Mouse (Mus musculus) stomach, embryonic 15.5 days (tissue): Measurements from ENCODE around the gene Sh2b2. TPM values are rescaled to one million over a fixed set of nuclear protein-coding genes. Genes with fewer than 3 reads are reported as not detected.
A peak's percentile ranks its signal among the peaks of the same experiment; 100 is the strongest.

Experiments
- ATAC-seq: fragments of 200-750 bp; cut with Nextera tagmentation; 2 replicates; pipeline ENCODE4 v1.8.0; 2017; ENCODE audit warnings: low read depth, moderate number of reproducible peaks, moderate TSS enrichment; ENCODE audit not compliant: insufficient read depth, low FRiP score
- H3K27ac ChIP-seq: fragments of 300-500 bp; sonication (generic); 2 replicates; pipeline ENCODE4 v1.5.1; 2015; ENCODE audit warnings: mild to moderate bottlenecking, inconsistent platforms
- H3K27me3 ChIP-seq: fragments of 300-500 bp; sonication (generic); replicated peaks from 2 replicates; pipeline ENCODE4 v1.6.1; 2015; ENCODE audit warnings: inconsistent platforms
- H3K36me3 ChIP-seq: fragments of 300-500 bp; sonication (generic); 2 replicates; pipeline ENCODE4 v1.6.1; 2015; ENCODE audit warnings: inconsistent platforms
- H3K4me1 ChIP-seq: fragments of 300-500 bp; sonication (generic); 2 replicates; pipeline ENCODE4 v1.6.1; 2015; ENCODE audit warnings: inconsistent platforms
- H3K4me2 ChIP-seq: fragments of 300-500 bp; sonication (generic); 2 replicates; pipeline ENCODE4 v1.6.1; 2015; ENCODE audit warnings: mild to moderate bottlenecking, inconsistent platforms
- H3K4me3 ChIP-seq: fragments of 300-500 bp; sonication (generic); replicated peaks from 2 replicates; pipeline ENCODE4 v1.5.1; 2015; ENCODE audit warnings: inconsistent platforms
- H3K9ac ChIP-seq: fragments of 300-500 bp; sonication (generic); 2 replicates; pipeline ENCODE4 v1.6.1; 2015; ENCODE audit warnings: inconsistent platforms
- H3K9me3 ChIP-seq: fragments of 300-500 bp; sonication (generic); 2 replicates; pipeline ENCODE4 v1.6.1; 2016; ENCODE audit warnings: inconsistent platforms
- WGBS: fragments of 180-500 bp; shearing (Covaris S2); methylation state at CpG from one replicate; pipeline ENCODE4 v1.1.7; 2015; 5-methylcytosine and 5-hydroxymethylcytosine counted together
- polyA plus RNA-seq: library from polyadenylated mRNA; unstranded; fragments of >200 nt; fragmentation: Nextera tagmentation; extraction: Ambion mirVana; gene quantifications from 2 replicates; pipeline ENCODE4 v1.2.1, GENCODE M21; 2015

Sh2b2 gene
- polyA plus RNA-seq, 1 experiment from 2014 or later = 3.4 TPM

- H3K4me1 ChIP-seq = no peaks in the 10 kb centered on the region
- H3K27ac ChIP-seq = no peak overlapping the region
- H3K36me3 ChIP-seq = no peaks in the 10 kb centered on the region
- H3K4me2 ChIP-seq = no peak overlapping the region
- H3K27me3 ChIP-seq = no peaks in the 10 kb centered on the region
- 73% methylated on average over 5 of the region's 5 CpGs for WGBS
- no peaks in the 10 kb centered on the region for H3K9me3 ChIP-seq
- no peak overlapping the region for H3K4me3 ChIP-seq
- no peak overlapping the region for H3K9ac ChIP-seq
- ATAC-seq = no peak
Measured at GRCm38 (mm10) chr5:136210549-136210948, 35.8 kb downstream of the Sh2b2 start.

- no peak overlapping the region for H3K4me3 ChIP-seq
- H3K27me3 ChIP-seq = no peaks in the 10 kb centered on the region
- no peak overlapping the region for H3K9ac ChIP-seq
- H3K9me3 ChIP-seq = no peaks in the 10 kb centered on the region
- H3K36me3 ChIP-seq = no peaks in the 10 kb centered on the region
- H3K4me2 ChIP-seq = no peak overlapping the region
- H3K27ac ChIP-seq = no peak overlapping the region
- no peak for ATAC-seq
- WGBS = 30% methylated on average over 7 of the region's 7 CpGs
- H3K4me1 ChIP-seq = peaks cover 11% of the 10 kb centered on the region
Measured at GRCm38 (mm10) chr5:136201832-136202231, 44.5 kb downstream of the Sh2b2 start.

GRCm38 (mm10) chr5:136199526-136199925 lies 46.8 kb downstream of the Sh2b2 start:
- Histone ChIP-seq H3K4me3 (peak overlapping the region; percentile 99), H3K4me2 (peak overlapping the region; percentile 62), H3K9ac (no peak overlapping the region), H3K36me3 (peaks cover 18% of the 10 kb centered on the region), H3K4me1 (peaks cover 11% of the 10 kb centered on the region), H3K9me3 (no peaks in the 10 kb centered on the region), H3K27me3 (no peaks in the 10 kb centered on the region), H3K27ac (peak overlapping the region; percentile 84; the same call in 1 of the 2 replicates)
- no peak for ATAC-seq
- 30% methylated on average over 11 of the region's 11 CpGs for WGBS

GRCm38 (mm10) chr5:136198474-136199391 lies 47.6 kb downstream of the Sh2b2 start, which contains the start of gene Prkrip1:
Prkrip1 (minus strand) TSS chr5:136198963.
- peak within 1 kb of the TSS; percentile 99 for H3K4me3 ChIP-seq
- H3K27ac ChIP-seq = peak within 1 kb of the TSS; percentile 84
- H3K4me2 ChIP-seq = peak within 1 kb of the TSS; percentile 92
- H3K9me3 ChIP-seq = no peaks in the 10 kb centered on the region
- peak within 1 kb of the TSS; percentile 95 for H3K9ac ChIP-seq
- peak; percentile 89 for ATAC-seq
- peaks cover 11% of the 10 kb centered on the region for H3K4me1 ChIP-seq
- under 1% methylated on average over 62 of the region's 62 CpGs for WGBS
- no peaks in the 10 kb centered on the region for H3K27me3 ChIP-seq
- peaks cover 24% of the 10 kb centered on the region for H3K36me3 ChIP-seq

GRCm38 (mm10) chr5:136191870-136192269 lies 54.5 kb downstream of the Sh2b2 start:
- no peaks in the 10 kb centered on the region for H3K27me3 ChIP-seq
- H3K36me3 ChIP-seq = peaks cover 43% of the 10 kb centered on the region
- H3K9ac ChIP-seq = no peak overlapping the region
- no peaks in the 10 kb centered on the region for H3K9me3 ChIP-seq
- WGBS = 82% methylated on average over 7 of the region's 7 CpGs
- H3K27ac ChIP-seq = no peak overlapping the region
- H3K4me1 ChIP-seq = no peaks in the 10 kb centered on the region
- no peak for ATAC-seq
- H3K4me3 ChIP-seq = no peak overlapping the region
- no peak overlapping the region for H3K4me2 ChIP-seq

- 37% methylated on average over 4 of the region's 4 CpGs for WGBS
- H3K27me3 ChIP-seq = no peaks in the 10 kb centered on the region
- no peak overlapping the region for H3K4me3 ChIP-seq
- H3K4me2 ChIP-seq = no peak overlapping the region
- H3K9ac ChIP-seq = no peak overlapping the region
- H3K4me1 ChIP-seq = no peaks in the 10 kb centered on the region
- H3K27ac ChIP-seq = no peak overlapping the region
- ATAC-seq = no peak
- H3K9me3 ChIP-seq = no peaks in the 10 kb centered on the region
- H3K36me3 ChIP-seq = peaks cover 26% of the 10 kb centered on the region; the same call in 1 of the 2 replicates
Measured at GRCm38 (mm10) chr5:136186723-136187122, 59.6 kb downstream of the Sh2b2 start.

GRCm38 (mm10) chr5:136183766-136184165 lies 62.6 kb downstream of the Sh2b2 start:
- no peak for ATAC-seq
- peaks cover 37% of the 10 kb centered on the region for H3K36me3 ChIP-seq
- H3K4me1 ChIP-seq = no peaks in the 10 kb centered on the region
- no peak overlapping the region for H3K27ac ChIP-seq
- no peak overlapping the region for H3K4me3 ChIP-seq
- H3K9me3 ChIP-seq = no peaks in the 10 kb centered on the region
- no peak overlapping the region for H3K4me2 ChIP-seq
- no peak overlapping the region for H3K9ac ChIP-seq
- WGBS = 91% methylated on average over 7 of the region's 7 CpGs
- H3K27me3 ChIP-seq = no peaks in the 10 kb centered on the region

GRCm38 (mm10) chr5:136182830-136183229 lies 63.5 kb downstream of the Sh2b2 start:
- Histone ChIP-seq H3K4me3 (no peak overlapping the region), H3K27me3 (no peaks in the 10 kb centered on the region), H3K27ac (no peak overlapping the region), H3K4me2 (no peak overlapping the region), H3K36me3 (peaks cover 42% of the 10 kb centered on the region), H3K4me1 (no peaks in the 10 kb centered on the region), H3K9ac (no peak overlapping the region), H3K9me3 (no peaks in the 10 kb centered on the region)
- no peak for ATAC-seq
- WGBS = 85% methylated on average over 4 of the region's 4 CpGs

- H3K4me2 ChIP-seq = no peak overlapping the region
- ATAC-seq = no peak
- no peaks in the 10 kb centered on the region for H3K27me3 ChIP-seq
- H3K9me3 ChIP-seq = no peaks in the 10 kb centered on the region
- H3K27ac ChIP-seq = no peak overlapping the region
- 86% methylated on average over 6 of the region's 6 CpGs for WGBS
- no peaks in the 10 kb centered on the region for H3K4me1 ChIP-seq
- H3K4me3 ChIP-seq = no peak overlapping the region
- H3K9ac ChIP-seq = no peak overlapping the region
- peaks cover 42% of the 10 kb centered on the region for H3K36me3 ChIP-seq
Measured at GRCm38 (mm10) chr5:136182049-136182448, 64.3 kb downstream of the Sh2b2 start.

- Histone ChIP-seq H3K27me3 (no peaks in the 10 kb centered on the region), H3K4me2 (no peak overlapping the region), H3K4me1 (no peaks in the 10 kb centered on the region), H3K9ac (no peak overlapping the region), H3K9me3 (no peaks in the 10 kb centered on the region), H3K27ac (no peak overlapping the region), H3K4me3 (no peak overlapping the region), H3K36me3 (peaks cover 42% of the 10 kb centered on the region)
- ATAC-seq = no peak
- WGBS = 87% methylated on average over 6 of the region's 6 CpGs
Measured at GRCm38 (mm10) chr5:136181197-136181596, 65.2 kb downstream of the Sh2b2 start.

- Histone ChIP-seq H3K4me1 (no peaks in the 10 kb centered on the region), H3K9ac (no peak overlapping the region), H3K36me3 (peaks cover 36% of the 10 kb centered on the region), H3K27ac (no peak overlapping the region), H3K27me3 (no peaks in the 10 kb centered on the region), H3K9me3 (no peaks in the 10 kb centered on the region), H3K4me2 (no peak overlapping the region), H3K4me3 (no peak overlapping the region)
- 66% methylated on average over 5 of the region's 5 CpGs for WGBS
- no peak for ATAC-seq
Measured at GRCm38 (mm10) chr5:136179594-136179993, 66.8 kb downstream of the Sh2b2 start.
